Mouse (Mus musculus): Measurements from ENCODE around the gene Dram1.

The Dram1 gene

GRCm38 (mm10) chr10:88379013-88379885 lies at the start of gene Dram1, which contains the start of gene Gnptab:
TSS of gene Dram1 (minus strand) at chr10:88379080.
TSS of gene Gnptab (plus strand) at chr10:88379132.
- peak; percentile 92 for DNase-seq

- no peak for DNase-seq
Observed at GRCm38 (mm10) chr10:88427998-88428397, 49.1 kb upstream of the Dram1 start.

DNA sequence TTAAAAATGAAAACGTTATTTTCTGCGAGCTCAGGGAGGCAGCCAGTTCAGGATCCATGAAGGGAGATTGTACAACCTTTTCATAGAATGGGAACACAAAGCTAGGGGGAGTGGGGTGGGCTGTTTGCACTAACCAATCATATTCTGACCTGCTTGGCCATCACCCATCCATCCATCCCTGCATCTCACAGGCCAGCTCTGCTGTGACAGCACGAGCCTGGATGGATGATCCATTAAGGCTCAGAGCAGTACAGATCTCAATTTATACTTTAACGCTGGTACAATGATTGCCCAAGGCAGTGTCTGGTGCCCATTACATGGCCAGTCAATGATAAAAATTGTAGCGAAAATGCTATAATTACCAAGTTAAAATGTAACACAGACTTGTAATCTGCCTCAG lies 48.0 kb upstream of the Dram1 start:
- no peak for DNase-seq

DNA sequence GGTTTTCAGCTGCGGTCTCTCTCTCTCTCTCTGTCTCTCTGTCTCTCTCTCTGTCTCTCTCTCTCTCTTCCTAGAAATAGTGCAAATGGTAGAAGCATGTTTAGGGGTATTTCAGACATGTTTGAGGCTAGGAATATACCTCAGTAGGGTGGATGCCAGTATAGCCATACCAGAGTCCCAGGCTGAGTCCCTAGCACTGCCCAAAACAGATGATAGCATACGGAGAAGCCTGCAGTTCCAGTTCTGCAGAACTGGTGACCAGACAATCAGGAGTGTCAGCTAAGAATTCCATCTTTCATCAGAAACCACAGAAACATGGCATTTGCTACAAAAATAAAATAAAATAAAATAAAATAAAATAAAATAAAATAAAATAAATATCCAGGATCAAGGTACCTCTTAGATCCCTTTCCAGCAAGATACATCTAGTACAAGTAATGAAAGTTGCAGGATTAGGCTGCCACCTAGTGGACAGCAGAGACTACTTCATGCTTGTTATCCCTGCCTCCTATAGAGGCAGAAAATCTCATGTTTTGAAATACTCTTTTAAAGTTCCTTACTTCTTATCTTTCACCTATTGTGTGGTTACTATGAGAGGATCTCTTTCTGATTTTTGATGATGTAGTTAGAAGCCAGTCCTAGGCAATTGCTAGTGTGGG lies 47.4 kb upstream of the Dram1 start:
- peak; percentile 73 for DNase-seq

GRCm38 (mm10) chr10:88420655-88421435 lies 42.0 kb upstream of the Dram1 start:
- no peak for DNase-seq

DNA sequence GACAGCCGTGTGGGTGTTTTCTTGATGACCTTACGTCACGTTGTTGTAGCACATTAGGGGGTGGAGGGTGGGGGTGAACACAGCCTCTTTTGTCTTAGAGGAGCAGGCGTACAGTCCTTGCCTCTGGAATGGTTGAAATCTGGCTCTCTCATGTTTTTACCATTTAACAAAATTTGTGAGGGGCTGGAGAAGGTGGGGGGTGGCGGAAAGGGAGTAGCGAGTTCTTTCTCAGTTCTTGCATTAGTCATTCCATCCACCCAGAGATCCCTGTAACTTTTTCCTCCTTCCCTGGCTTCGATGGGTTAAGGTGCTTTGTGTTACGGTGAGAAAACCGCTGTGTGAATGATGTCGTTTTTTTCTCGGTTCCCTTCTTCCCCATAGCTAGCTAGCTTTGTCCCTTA lies 41.3 kb upstream of the Dram1 start:
- DNase-seq: no peak

- DNase-seq: no peak
Observed at GRCm38 (mm10) chr10:88417686-88418085, 38.8 kb upstream of the Dram1 start.

DNA sequence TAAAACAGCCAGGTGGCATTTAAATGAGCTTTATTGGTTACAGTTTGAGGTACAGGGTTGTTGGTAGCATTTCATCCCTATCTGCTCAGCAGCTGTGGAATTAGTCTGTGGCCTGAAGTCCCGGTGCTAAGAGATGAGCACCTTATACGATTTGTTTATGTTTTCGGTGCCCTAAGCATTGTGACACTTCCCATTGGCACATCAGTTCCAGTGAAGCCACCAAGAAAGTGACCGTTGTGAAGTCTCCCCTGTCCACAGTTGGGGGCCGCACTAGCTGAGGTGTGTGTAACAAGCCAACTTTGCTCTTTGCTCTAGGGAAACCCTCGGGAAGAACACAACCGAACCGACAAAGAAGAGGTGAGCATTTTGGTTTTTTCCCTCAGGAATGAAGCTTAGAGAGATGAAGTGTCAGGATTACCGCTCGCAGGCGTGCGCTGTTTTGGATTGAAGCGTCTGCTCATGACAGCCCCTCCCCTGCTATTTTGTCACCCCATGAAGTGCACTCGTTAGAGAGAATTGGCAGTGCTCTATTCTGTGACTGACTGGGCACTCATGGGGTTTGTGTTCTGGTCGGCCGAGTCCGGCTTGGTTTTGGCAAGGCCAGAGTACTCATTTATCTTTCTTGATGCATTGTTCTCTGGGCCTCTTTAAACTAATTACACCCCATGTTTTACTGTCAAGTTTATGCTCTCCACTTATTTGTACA lies 33.6 kb upstream of the Dram1 start:
- no peak for DNase-seq

GRCm38 (mm10) chr10:88409751-88410150 lies 30.9 kb upstream of the Dram1 start:
- DNase-seq: no peak

- no peak for DNase-seq
Observed at GRCm38 (mm10) chr10:88407875-88408631, 29.2 kb upstream of the Dram1 start.

GRCm38 (mm10) chr10:88405812-88406211 lies 26.9 kb upstream of the Dram1 start:
- no peak for DNase-seq

GRCm38 (mm10) chr10:88404220-88404619 lies 25.3 kb upstream of the Dram1 start:
- no peak for DNase-seq

- DNase-seq: no peak
Observed at GRCm38 (mm10) chr10:88403021-88403420, 24.1 kb upstream of the Dram1 start.

GRCm38 (mm10) chr10:88399271-88399670 lies 20.4 kb upstream of the Dram1 start:
- no peak for DNase-seq

- DNase-seq: no peak
Observed at GRCm38 (mm10) chr10:88398668-88399243, 19.9 kb upstream of the Dram1 start.

- no peak for DNase-seq
Observed at GRCm38 (mm10) chr10:88392181-88392847, 13.4 kb upstream of the Dram1 start.

GRCm38 (mm10) chr10:88391495-88391894 lies 12.6 kb upstream of the Dram1 start:
- DNase-seq: no peak

DNA sequence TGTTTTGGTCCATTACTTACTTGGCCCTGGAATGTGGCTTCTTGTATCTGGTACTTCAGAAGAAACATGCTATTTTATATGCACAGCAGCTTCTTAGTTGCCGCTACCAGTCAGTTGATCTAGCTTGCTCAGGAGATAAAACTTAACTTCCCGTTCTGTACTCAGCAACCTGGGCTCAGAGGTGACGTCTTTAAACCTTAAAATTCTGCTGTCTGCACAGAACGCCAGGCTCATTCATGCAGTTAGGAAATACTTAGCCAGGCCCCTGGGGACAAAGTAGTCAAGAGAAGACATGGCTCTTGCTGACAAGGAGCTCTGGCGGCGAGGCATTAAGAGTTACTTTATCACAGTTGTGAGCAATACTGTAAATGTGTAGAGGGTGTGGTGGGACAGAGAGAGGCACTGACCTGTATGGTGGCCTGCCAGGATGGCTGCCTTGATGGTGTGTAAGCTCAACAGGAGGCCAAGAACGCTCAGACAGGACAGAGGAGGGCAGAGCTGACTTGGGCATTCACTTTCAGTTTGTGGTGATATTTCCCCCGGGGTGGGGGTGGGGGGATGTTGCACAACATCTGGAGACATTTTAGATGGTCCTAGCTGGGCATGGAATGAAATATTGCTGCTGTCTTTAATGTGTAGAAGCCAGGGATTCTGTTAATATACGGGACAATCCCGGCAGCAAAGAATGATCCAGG lies 11.4 kb upstream of the Dram1 start:
- DNase-seq: peak; percentile 33

- DNase-seq: peak; percentile 87
Observed at GRCm38 (mm10) chr10:88389576-88389975, 10.7 kb upstream of the Dram1 start.

- DNase-seq: no peak
Observed at GRCm38 (mm10) chr10:88386251-88386650, 7.4 kb upstream of the Dram1 start.

Measured in thymus, postnatal 14 days (tissue).